Mouse (Mus musculus) frontal cortex, adult 2 months (tissue): ENCODE data around the gene Lypd6b. TPM values are rescaled to one million over a fixed set of nuclear protein-coding genes. Genes with fewer than 3 reads are reported as not detected.
A peak's percentile ranks its signal among the peaks of the same experiment; 100 is the strongest.

Source experiments
- DNase-seq, 2 experiments: peaks; one replicate each; pipeline ENCODE4 v3.0.0; 2022; ENCODE audit warnings: low spot score in 1 of 2; ENCODE audit errors: extremely low spot score in 1 of 2
- polyA plus RNA-seq: library from polyadenylated mRNA; depleted of rRNA; stranded (reverse); fragments of >200 nt; gene quantifications from 2 replicates; pipeline ENCODE4 v1.2.3, GENCODE M21; 2012; rRNA removed

The Lypd6b gene
- polyA plus RNA-seq, result 7.5 and 8.0 TPM in 2 replicates

DNA sequence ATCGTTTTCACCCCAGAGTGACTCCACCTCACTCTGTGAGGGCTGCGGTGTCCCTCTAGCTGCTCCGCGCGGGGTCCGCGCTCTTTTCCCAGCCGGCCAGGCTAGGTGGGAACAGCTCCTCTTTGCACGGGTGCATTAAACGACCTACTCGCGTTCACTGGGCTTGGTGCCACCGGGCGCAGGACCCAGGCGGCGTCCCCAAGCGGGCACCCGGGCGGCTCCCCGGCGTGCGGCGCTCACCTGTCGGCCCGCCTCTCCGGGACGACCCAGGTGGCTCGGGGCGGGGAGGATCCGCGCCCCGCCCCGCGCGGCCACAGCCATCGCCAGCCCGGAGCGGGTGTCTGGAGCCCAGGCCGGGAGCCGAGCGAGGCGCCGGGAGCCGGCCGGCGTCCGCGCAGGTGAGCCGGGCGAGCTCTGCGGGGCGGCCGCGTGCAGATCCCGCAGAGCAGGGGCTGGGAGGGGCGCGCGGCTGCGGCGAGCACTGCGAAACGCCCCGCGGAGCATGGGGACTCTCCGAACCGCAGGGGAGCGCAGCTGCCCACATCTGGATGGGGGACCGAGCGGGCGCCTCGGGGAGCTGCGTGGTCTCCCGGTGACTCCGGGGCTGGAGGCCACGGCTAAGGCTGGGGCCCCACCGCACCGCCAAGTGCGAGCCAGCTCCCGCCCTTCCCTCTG lies at the start of gene Lypd6b:
TSS of gene Lypd6b (plus strand) at position 313 of the 675 bp plus-strand sequence.
- DNase-seq, result no peak

DNA sequence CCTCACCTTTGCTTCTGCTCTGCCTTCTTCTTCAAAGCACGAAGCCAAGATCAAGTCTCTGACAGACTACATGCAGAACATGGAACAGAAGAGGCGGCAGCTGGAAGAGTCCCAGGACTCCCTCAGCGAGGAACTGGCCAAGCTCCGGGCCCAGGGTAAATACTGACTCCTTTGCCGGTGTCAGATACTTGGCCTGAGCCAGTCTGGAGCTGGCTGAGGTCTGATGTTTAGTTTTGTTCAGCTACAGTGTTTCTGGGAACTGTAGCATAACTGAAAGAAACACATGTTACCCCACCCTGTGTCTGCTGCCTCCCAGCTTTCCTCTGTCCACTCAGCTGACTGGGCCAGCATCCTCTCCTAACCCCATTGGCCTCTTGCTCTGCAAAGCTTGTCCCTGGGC lies 48.4 kb upstream of the Lypd6b start:
- no peak for DNase-seq

DNA sequence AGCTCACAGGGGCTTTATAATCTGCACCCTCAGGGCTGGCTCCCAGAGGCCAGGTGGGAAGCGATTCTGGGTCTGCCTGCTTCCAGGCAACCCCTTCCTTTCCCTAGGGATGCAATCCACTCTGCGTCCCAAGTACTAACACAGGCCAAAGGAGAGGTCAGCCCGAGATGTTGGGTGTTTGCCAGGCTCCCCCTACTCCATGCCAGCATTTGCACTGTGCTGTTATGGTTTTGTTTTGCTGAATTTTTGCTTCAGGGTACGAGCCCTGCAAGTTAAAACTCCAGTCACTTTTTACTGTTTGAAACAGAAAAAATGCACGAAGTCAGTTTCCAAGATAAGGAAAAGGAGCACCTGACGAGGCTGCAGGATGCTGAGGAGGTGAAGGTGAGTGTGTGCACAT lies 46.5 kb upstream of the Lypd6b start:
- no peak for DNase-seq

DNA sequence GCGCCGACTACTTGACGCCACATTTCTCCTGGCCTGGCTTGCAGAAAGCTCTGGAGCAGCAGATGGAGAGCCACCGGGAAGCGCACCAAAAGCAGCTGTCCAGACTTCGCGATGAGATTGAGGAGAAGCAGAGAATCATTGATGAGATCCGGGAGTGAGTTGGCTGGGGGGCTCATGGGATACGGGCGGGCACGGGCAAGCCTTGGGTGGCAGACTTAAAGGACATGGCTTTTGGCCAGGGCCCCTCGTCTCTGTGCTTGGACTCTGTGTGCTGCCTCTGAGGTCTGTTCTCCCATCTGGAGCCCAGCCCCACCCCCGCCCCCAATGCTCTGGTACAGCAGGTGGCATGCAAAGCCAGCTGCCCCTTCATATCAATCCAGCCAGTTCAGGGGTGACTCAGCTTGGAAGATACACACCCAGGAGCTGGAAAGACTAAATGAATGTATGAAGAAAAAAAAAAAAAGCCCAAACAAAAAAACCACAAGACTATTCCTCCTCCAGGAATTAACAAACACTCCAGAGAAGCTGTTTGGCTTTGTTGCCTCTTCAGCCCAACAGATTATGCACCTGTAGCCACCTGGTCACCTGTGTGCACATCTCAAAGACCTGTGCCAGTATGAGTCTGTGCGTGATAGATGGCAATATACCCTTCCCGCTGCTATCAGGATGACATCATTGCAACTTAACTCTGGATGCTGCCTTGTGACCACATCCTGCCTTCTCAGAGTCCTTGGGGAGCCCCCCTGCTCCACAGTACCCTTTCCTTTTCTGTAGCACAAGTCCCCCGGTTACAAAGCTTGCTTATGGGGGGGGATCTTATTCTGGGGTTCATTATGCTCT lies 45.4 kb upstream of the Lypd6b start:
- peak in 1 of 2 experiments; percentile 63 for DNase-seq

DNA sequence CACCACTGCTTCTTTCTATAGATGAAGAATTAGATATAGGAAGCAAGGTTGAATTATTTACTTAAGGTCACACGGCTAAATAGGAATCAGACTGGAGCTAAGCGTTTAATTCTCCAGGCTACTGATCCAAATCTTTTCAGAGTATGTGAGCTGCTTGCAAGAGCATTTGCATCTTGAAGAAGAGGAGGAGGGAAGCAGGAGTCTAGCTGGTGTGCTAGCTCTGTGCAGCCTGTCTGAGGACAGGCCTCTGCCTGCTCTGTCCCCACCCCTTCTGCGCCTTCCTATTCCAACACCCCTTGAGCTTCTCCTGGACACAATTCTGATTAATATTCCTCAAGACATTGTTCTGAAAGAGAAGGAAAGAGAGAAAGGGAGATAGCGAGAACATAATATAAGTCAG lies 44.6 kb upstream of the Lypd6b start:
- no peak for DNase-seq

DNA sequence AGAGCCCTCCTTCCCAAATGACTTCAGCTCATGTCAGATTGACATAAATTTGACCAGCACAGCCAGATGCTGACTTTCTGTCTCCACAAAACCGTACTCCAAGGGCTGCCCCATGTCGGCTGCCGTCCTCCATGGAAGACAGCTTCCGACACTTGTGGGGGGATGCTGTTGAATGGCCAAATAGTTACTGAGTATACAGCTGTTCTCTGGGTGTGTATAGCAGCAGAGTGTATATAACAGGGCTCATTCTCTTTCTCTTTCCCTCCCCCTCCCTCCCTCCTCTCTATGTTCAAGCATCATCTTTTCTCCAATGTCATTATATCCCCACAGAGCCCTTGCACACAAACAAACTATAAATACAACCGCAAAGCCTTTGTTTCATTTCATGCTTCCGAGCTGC lies 43.7 kb upstream of the Lypd6b start:
- DNase-seq, result no peak

DNA sequence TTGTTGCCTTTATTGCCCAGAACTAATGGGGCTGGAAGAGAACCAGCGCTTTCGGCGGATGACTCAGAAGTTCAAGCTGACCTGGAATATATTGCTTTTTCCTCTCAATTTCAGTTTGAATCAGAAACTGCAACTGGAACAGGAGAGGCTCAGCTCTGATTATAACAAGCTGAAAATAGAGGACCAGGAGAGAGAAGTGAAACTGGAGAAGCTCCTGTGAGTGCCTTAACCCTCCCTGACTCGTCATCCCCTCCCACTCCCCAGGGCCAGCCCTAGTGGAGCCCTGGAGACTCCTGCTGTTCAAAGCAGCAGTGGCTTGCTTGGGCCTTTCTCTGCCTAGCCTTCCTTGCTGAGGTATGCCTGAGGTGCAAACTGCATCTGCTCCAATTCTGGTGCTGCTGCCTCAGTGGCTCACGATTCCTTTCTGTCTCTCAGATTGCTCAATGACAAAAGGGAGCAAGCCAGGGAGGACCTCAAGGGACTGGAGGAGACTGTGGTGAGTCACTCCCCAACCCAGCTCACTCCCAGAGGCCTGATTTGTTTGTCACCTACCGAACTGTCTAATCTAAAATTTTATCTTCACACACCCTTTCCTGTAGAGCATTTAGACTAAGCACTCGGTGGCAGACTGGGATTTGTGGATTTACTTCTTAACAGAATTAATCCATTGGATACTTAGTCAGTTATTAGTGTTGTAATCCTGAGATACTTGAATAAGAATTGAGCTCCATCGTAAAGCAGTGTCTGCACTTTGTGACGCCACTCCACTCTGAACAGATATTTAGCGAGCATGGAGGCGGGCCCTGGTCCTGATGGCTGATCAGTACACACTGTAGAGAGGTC lies 43.0 kb upstream of the Lypd6b start:
- no peak for DNase-seq

DNA sequence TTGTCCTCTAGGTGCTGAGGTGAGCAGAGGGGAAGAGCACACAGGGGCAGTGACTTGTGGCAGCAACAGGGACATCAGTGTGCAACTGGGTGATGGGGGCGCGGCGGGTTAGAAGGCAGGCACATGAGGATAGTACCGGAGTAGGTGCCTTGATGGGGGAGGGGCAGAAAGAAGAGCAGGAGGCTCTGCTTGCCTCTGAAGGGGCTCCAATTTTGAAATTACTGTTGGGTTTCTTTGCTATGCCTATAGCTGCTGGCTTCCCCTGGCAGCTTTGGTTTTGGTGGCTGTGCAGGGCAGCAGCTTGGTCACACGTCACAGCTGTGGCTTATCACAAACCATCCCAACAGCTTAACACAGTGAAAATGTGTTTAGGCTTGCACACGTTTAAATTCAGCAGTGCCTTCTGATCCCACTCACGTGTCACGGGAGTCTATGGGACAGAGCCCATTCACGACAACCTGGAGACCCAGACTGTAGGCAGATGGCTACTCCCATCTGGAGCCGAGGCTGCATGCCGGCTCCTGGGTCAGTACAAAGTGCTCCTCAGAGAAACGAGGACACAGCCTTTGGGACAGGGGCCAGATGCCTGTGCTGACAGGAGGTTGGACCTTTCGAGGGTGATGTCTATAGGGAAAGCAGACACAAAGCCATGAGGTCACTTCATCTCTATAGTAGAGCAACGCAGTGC lies 42.2 kb upstream of the Lypd6b start:
- no peak for DNase-seq

DNA sequence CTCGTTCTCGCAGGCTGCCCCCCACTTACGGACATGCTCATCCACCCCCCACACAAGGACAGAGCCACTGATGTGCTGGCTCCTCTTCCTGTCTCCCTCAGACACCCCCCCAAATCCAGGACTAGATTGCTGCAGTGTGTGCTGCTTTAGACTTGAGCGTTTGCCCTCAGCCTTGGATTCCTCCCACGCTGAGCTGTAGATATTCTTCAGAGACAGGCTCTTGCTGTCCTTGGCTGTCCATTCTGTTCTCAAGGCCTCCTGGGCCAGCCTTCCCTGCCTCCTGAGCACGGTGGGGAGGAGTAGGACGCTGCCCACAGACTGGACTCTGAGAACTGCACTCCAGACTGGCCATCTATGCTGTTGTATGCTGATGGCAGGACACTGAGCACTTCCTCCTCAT lies 40.5 kb upstream of the Lypd6b start:
- DNase-seq, result no peak

DNA sequence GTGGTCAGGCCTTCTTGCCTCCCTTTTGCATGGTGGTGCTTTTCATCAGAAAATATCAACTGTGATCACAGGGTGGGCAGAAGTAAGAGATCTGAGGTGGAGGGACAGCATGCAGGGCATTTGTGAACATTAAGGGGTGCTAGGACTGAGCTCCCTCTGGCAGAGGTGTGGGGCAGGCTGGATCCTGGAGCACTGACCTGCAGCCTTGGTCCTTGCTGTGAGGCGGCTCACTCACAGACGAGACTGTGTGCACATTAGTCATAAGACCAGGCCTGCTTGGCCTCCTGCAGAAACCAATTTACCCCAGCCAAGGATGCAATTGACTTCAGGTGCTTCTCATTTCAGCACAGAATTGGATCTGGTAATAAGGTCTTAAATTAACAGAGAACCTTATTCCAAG lies 39.8 kb upstream of the Lypd6b start:
- no peak for DNase-seq

DNA sequence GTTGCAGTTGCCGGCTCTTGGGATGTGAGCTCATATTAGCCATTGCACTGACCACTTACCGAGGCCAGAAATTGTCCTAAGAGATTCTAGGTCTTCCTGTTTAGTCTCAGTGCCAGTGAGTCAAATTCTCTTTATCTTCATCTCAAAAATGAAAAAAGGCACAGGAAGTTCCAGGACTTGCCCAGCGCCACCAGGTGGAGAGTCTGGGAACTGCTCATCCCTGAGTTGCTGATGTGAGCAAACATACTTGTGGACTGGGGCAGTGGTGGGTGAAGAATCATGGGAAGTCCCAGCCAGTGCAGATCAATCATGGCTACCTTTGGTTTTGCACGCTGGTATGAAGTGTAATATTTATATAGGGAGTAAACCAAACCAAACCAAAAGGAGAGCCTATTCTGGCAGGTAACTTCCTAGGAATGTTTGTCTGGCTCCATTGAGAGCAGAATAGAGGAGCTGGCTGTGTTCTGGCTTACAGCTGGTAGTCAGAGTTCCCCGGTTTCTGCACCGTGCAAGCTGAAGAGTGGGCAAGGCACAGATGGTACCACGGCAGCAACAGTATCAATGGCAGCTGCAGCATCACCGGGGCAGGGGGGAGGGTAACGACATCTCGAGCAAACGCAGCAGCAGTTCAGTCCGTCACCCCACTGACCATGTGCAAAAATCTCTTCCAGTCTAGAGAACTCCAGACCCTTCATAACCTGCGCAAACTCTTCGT lies 38.7 kb upstream of the Lypd6b start:
- DNase-seq, result peak in 1 of 2 experiments; percentile 82

DNA sequence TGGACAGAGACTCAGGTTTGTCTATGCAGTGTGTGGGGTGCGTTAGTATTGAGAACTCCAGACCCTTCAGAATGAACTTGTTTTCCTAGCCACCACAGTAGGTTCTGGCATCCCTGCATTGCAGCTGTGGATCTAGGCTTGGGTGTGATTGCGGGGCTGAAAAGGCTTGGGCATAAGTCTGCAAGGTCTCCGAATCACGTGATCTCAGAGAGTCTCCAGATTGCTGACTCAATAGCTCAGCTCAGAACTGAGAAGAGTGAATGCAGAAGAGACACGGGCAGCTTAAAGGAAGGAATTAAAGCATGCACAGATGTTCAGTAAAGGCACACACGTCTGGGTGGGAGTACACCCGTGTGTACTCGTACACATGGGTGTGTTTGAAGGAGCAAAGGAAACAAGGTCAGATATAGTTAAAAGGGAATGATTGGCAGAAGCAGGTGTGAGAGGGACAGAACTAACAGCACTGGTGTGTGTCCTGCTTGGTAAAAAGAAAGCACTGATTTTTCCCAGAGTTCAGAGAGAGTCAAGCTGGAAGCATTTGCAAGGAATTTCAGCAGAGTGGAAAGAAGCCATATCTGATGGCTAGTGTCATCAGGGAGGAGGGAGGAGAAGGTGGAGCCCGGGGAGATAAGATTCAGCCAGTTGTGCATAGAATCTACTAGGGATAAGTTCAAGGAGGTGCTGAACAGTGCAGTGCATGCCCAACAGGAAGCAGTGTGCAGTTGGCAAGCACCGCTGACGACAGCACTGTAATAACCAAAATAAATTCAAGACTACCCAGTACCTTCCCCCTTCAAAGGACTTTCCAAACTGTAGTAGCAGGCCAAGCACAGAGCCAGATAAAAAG lies 37.5 kb upstream of the Lypd6b start:
- DNase-seq, result no peak

DNA sequence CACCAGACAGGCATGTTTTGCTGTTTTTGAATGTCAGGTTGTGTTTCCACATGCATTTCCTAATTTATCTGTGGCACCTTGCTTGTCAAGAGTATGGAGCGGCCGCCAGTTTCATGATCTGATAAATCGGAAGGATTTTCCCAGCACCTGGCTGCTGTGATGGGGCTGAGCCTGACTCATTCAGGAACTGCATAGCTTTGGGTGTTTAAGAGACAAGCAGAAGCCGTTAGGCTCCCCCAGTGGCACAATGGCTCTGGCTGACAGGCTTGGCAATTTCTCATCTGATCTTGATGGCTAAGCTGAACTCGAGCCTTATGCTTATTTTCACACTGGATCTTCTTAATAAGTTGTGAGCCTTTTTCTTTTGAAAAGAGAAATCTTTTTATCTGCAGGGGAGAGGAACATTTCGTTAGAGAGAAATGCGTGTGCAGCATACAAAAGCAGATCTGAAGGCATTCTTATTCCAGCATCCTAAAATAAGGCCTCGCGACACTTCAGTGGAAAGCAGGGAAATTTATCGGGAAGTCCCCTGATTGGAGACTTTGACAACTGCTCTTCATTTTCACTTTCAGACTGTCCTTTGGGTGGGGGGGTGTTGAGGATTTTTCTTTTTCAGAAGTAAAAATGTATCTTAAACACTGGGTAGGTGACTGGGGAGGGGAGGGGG lies 35.8 kb upstream of the Lypd6b start:
- DNase-seq, result peak in 1 of 2 experiments; percentile 64

DNA sequence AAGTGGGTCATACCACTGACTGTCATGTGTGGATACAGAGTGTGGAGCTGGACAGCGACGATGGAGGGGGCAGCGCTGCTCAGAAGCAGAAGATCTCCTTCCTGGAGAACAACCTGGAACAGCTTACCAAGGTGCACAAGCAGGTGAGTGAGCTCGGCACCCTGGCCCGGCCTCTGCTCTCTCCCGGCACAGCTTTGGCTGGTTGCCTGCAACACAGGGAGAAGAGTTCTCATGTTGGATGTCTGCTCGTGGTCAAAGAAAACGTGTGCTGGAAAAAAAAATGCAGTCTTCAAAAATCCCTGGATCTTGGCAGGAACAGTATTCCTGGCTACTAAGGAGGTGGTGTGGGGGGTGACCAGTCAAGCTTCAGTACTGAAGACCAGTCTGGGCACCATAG lies 35.3 kb upstream of the Lypd6b start:
- DNase-seq, result no peak

DNA sequence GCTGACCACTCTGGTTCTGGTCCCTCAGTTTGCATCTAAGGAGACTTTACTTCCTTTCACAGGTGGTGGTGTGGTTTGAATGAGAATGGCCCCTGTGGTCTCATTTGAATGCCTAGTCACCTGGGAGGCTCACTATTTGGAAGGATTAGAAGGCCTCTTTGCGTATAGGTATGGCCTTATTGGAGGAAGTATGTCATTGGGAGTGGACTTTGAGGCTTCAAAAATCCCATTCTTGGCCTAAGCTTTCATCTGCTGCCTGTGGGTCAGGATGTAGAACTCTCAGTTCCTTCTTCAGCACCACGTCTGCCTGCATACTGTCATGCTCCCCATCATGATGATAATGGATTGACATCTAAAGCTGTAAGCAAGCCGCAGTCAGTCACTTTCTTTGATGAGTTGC lies 34.4 kb upstream of the Lypd6b start:
- no peak for DNase-seq

DNA sequence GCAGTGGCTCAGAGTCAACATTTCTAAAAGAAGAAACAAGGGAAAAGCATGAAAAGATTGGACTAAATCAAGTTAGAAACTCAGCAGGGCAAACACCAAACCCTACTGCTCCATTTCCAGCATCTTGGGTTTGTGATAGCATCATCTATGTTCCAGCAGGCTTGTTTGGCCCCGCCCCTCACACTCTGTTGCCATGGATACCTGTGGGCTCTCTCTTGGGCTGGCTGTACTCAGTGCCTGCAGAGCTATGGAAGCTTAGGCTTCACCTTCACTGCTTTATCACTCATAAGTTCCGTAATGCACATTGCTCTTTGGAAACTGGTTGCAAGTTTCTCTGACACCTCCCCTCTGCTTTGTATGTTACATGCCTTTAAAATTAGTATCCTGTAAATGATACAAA lies 32.4 kb upstream of the Lypd6b start:
- peak in 1 of 2 experiments; percentile 66 for DNase-seq

DNA sequence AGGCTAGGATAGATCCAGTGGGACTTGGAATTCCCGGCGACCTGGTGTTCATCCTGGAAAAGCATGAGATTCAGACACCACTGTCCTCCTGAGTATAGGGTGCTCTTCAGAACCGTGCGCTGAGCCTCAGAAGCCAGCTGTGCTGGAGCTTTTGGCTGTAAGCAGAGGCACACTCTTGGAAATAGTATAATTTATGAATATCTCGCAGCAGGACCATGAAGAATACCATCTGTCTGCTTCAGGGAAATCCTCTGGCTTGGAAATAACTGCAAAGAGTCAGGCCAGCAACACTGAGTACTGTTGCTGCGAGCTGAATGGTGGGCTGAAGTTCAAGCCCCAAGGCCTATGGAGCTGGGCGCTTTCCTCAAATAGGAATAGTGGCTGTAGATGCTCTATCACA lies 29.9 kb upstream of the Lypd6b start:
- DNase-seq, result no peak

DNA sequence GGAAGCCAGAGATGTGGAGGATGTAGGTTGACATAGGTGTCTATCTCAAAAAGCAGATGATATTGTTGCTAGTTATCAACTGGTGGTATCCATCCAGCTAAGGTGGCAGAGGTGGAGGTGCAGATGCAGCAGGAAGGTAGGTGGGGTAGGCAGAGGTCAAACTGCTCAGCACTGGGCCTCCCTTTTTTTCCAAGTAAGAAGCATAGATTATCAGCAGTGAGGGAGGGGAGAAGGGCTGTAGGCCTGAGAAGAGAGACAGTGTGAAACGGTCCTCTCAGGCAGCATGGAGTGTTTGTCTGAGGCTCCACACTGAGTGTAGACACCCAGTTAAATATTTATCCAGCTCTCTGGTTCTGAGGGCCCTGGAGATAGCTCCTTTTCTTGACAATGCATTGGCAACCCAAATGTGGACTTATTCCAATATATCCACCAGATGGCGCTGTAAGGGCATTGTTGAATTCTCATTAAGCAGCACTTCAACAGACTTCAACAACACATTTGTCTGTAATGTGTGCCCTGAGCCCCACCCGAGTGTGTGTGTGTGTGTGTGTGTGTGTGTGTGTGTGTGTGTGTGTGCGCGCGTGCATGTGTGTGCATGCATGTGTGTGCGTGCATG lies 23.0 kb upstream of the Lypd6b start:
- peak in 1 of 2 experiments; percentile 83 for DNase-seq
